Mouse (Mus musculus): ENCODE measurements at regions not wholly inside any gene's neighbourhood (a gene's known extent, or its start where the extent isn't known, plus 50 kb on each side); places are given as distances from the start of the nearest gene placed in this dataset.

GRCm38 (mm10) chr10:125679644-125680043 lies 286.3 kb upstream of the Lrig3 start:
- H3K4me1 ChIP-seq (replicated peaks; ENCODE audit: control insufficient read depth, insufficient read depth): no peaks in the 10 kb centered on the region
- H3K27ac ChIP-seq (replicated peaks): no peak overlapping the region
- no peaks in the 10 kb centered on the region for H3K27me3 ChIP-seq (ENCODE audit: control insufficient read depth, insufficient read depth, low read length)
- no peaks in the 10 kb centered on the region for H3K36me3 ChIP-seq (ENCODE audit: control insufficient read depth, insufficient read depth, low read length)
- no peak for TF ChIP-seq EP300 (optimal IDR thresholded peaks at IDR 0.05)
- TF ChIP-seq CTCF (IDR thresholded peaks at IDR 0.05; ENCODE audit: low read depth): peak; percentile 40
- no peak for ATAC-seq (ENCODE audit: low FRiP score, low TSS enrichment)
- H3K9ac ChIP-seq (ENCODE audit: low read length): no peak overlapping the region
- no peak for DNase-seq (ENCODE audit: low spot score)
- H3K4me3 ChIP-seq (ENCODE audit: low read depth, low read length): no peak overlapping the region
- H3K4me2 ChIP-seq (replicated peaks; ENCODE audit: low read depth): no peak overlapping the region
- WGBS: 73% methylated on average over 7 of the region's 7 CpGs
- H3K9me3 ChIP-seq (ENCODE audit: control insufficient read depth, low read length): no peaks in the 10 kb centered on the region

- TF ChIP-seq CTCF (IDR thresholded peaks at IDR 0.05; ENCODE audit: low read depth) (no peak), EP300 (optimal IDR thresholded peaks at IDR 0.05) (no peak)
- Histone ChIP-seq H3K27ac (replicated peaks) (no peak overlapping the region), H3K4me2 (replicated peaks; ENCODE audit: low read depth) (no peak overlapping the region), H3K9ac (ENCODE audit: low read length) (no peak overlapping the region), H3K4me3 (ENCODE audit: low read depth, low read length) (no peak overlapping the region), H3K4me1 (replicated peaks; ENCODE audit: control insufficient read depth, insufficient read depth) (no peaks in the 10 kb centered on the region), H3K9me3 (ENCODE audit: control insufficient read depth, low read length) (no peaks in the 10 kb centered on the region), H3K36me3 (ENCODE audit: control insufficient read depth, insufficient read depth, low read length) (no peaks in the 10 kb centered on the region), H3K27me3 (ENCODE audit: control insufficient read depth, insufficient read depth, low read length) (no peaks in the 10 kb centered on the region)
- ATAC-seq (ENCODE audit: low FRiP score, low TSS enrichment) (no peak), DNase-seq (ENCODE audit: low spot score) (no peak)
- 53% methylated on average over 5 of the region's 5 CpGs for WGBS
Observed at GRCm38 (mm10) chr10:125685130-125685529, 280.8 kb upstream of the Lrig3 start.

- no peaks in the 10 kb centered on the region for H3K9me3 ChIP-seq (ENCODE audit: control insufficient read depth, low read length)
- H3K27ac ChIP-seq (replicated peaks): no peak overlapping the region
- no peaks in the 10 kb centered on the region for H3K27me3 ChIP-seq (ENCODE audit: control insufficient read depth, insufficient read depth, low read length)
- no peak overlapping the region for H3K4me3 ChIP-seq (ENCODE audit: low read depth, low read length)
- ATAC-seq (ENCODE audit: low FRiP score, low TSS enrichment) (no peak), DNase-seq (ENCODE audit: low spot score) (no peak)
- no peak overlapping the region for H3K9ac ChIP-seq (ENCODE audit: low read length)
- no peaks in the 10 kb centered on the region for H3K36me3 ChIP-seq (ENCODE audit: control insufficient read depth, insufficient read depth, low read length)
- TF ChIP-seq CTCF (IDR thresholded peaks at IDR 0.05; ENCODE audit: low read depth): no peak
- no peak overlapping the region for H3K4me2 ChIP-seq (replicated peaks; ENCODE audit: low read depth)
- WGBS: 68% methylated on average over 7 of the region's 7 CpGs
- no peaks in the 10 kb centered on the region for H3K4me1 ChIP-seq (replicated peaks; ENCODE audit: control insufficient read depth, insufficient read depth)
Observed at GRCm38 (mm10) chr10:125693505-125693904, 272.5 kb upstream of the Lrig3 start.

GRCm38 (mm10) chr10:125696159-125696558 lies 269.8 kb upstream of the Lrig3 start:
- Histone ChIP-seq H3K27me3 (ENCODE audit: control insufficient read depth, insufficient read depth, low read length) (no peaks in the 10 kb centered on the region), H3K4me3 (ENCODE audit: low read depth, low read length) (no peak overlapping the region), H3K36me3 (ENCODE audit: control insufficient read depth, insufficient read depth, low read length) (no peaks in the 10 kb centered on the region), H3K9ac (ENCODE audit: low read length) (no peak overlapping the region), H3K4me1 (replicated peaks; ENCODE audit: control insufficient read depth, insufficient read depth) (no peaks in the 10 kb centered on the region), H3K27ac (replicated peaks) (no peak overlapping the region), H3K9me3 (ENCODE audit: control insufficient read depth, low read length) (no peaks in the 10 kb centered on the region), H3K4me2 (replicated peaks; ENCODE audit: low read depth) (no peak overlapping the region)
- TF ChIP-seq CTCF (IDR thresholded peaks at IDR 0.05; ENCODE audit: low read depth): no peak
- TF ChIP-seq EP300 (optimal IDR thresholded peaks at IDR 0.05): no peak
- ATAC-seq (ENCODE audit: low FRiP score, low TSS enrichment) (no peak), DNase-seq (ENCODE audit: low spot score) (no peak)
- WGBS: 90% methylated on average over 5 of the region's 5 CpGs

- TF ChIP-seq CTCF (IDR thresholded peaks at IDR 0.05; ENCODE audit: low read depth): peak; percentile 83
- TF ChIP-seq EP300 (optimal IDR thresholded peaks at IDR 0.05): no peak
- Histone ChIP-seq H3K9ac (ENCODE audit: low read length) (no peak overlapping the region), H3K4me3 (ENCODE audit: low read depth, low read length) (no peak overlapping the region), H3K27ac (replicated peaks) (no peak overlapping the region), H3K4me1 (replicated peaks; ENCODE audit: control insufficient read depth, insufficient read depth) (no peaks in the 10 kb centered on the region), H3K9me3 (ENCODE audit: control insufficient read depth, low read length) (no peaks in the 10 kb centered on the region), H3K36me3 (ENCODE audit: control insufficient read depth, insufficient read depth, low read length) (no peaks in the 10 kb centered on the region), H3K4me2 (replicated peaks; ENCODE audit: low read depth) (peak overlapping the region; percentile 27; the same call in 1 of the 2 replicates), H3K27me3 (ENCODE audit: control insufficient read depth, insufficient read depth, low read length) (no peaks in the 10 kb centered on the region)
- 21% methylated on average over 18 of the region's 18 CpGs for WGBS
- ATAC-seq (ENCODE audit: low FRiP score, low TSS enrichment): peak; percentile 95
- DNase-seq (ENCODE audit: low spot score): peak; percentile 70
Observed at GRCm38 (mm10) chr10:125725077-125725680, 240.8 kb upstream of the Lrig3 start.

- 21% methylated on average over 7 of the region's 7 CpGs for WGBS
- H3K9me3 ChIP-seq (ENCODE audit: control insufficient read depth, low read length): no peaks in the 10 kb centered on the region
- no peaks in the 10 kb centered on the region for H3K27me3 ChIP-seq (ENCODE audit: control insufficient read depth, insufficient read depth, low read length)
- no peak overlapping the region for H3K4me3 ChIP-seq (ENCODE audit: low read depth, low read length)
- no peaks in the 10 kb centered on the region for H3K36me3 ChIP-seq (ENCODE audit: control insufficient read depth, insufficient read depth, low read length)
- ATAC-seq (ENCODE audit: low FRiP score, low TSS enrichment) (peak; percentile 68; the same call in 1 of the 2 replicates), DNase-seq (ENCODE audit: low spot score) (peak; percentile 25)
- peak overlapping the region; percentile 25; the same call in 1 of the 2 replicates for H3K4me2 ChIP-seq (replicated peaks; ENCODE audit: low read depth)
- no peaks in the 10 kb centered on the region for H3K4me1 ChIP-seq (replicated peaks; ENCODE audit: control insufficient read depth, insufficient read depth)
- no peak for TF ChIP-seq EP300 (optimal IDR thresholded peaks at IDR 0.05)
- peak; percentile 32 for TF ChIP-seq CTCF (IDR thresholded peaks at IDR 0.05; ENCODE audit: low read depth)
- no peak overlapping the region for H3K9ac ChIP-seq (ENCODE audit: low read length)
- H3K27ac ChIP-seq (replicated peaks): peak overlapping the region; percentile 58
Observed at GRCm38 (mm10) chr10:125725681-125726139, 240.3 kb upstream of the Lrig3 start.
